Mouse (Mus musculus): ENCODE data around the gene Hmx2. TPM values are rescaled to one million over a fixed set of nuclear protein-coding genes. Genes with fewer than 3 reads are reported as not detected.

Hmx2 gene
- not detected in 2 replicates for total RNA-seq (2017)

DNA sequence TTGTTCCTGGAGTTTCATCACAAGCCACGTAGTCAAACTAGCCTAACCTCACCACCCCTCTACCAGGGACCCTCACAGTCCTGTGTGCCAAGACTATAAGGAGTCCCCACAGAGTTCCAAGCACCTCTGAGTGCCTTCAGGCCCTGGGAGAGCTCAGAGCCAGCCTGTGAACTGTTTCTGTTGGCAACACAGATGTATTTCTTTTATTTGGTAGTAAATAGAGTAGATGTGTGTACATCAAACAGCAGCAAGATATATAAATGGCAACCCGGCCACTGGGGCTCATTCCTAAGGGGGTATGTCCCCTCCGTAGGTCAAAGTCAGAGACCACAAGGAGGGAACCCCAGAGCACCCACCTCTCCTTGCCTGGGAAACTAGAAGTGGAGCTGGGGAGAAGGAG is at the start of gene Hmx2:
TSS of gene Hmx2 (plus strand) at position 301 of the 400 bp plus-strand sequence.
- ATAC-seq (ENCODE audit: extremely low read depth, insufficient number of reproducible peaks, low FRiP score, poor library complexity, severe bottlenecking) = no peak

GRCm38 (mm10) chr7:131503739-131504138 is 44.8 kb upstream of the Hmx2 start:
- ATAC-seq (ENCODE audit: extremely low read depth, insufficient number of reproducible peaks, low FRiP score, poor library complexity, severe bottlenecking) = no peak

DNA sequence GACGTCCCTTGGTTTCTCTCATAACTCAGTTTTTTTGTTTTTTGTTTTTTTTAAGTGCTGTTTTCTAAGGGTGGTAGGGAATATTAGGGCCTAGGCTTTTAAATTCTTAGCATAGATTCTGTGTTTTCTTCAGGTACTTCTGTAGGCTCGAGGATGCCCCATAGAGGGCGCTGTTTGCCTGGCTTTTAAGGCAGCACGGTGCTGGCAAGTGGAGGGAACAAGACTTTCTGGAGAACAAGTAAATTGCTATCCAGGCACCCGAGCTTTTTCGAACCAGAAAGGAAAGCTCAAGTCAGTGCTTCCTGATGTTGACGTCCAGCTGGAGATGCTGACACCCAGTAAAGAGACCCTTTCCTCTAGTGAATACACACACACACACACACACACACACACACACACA is 8.6 kb upstream of the Hmx2 start:
- ATAC-seq (ENCODE audit: extremely low read depth, insufficient number of reproducible peaks, low FRiP score, poor library complexity, severe bottlenecking) = 0 out of 2 replicates have a peak, but pooled peaks have one; percentile 32

GRCm38 (mm10) chr7:131541184-131542114 is 7.1 kb upstream of the Hmx2 start:
- no peak for ATAC-seq (ENCODE audit: extremely low read depth, insufficient number of reproducible peaks, low FRiP score, poor library complexity, severe bottlenecking)

GRCm38 (mm10) chr7:131542115-131542871 is 6.3 kb upstream of the Hmx2 start, which contains the start of gene Hmx3:
Gene Hmx3, plus strand, starts transcription at chr7:131542867.
- ATAC-seq (ENCODE audit: extremely low read depth, insufficient number of reproducible peaks, low FRiP score, poor library complexity, severe bottlenecking) = no peak

- no peak for ATAC-seq (ENCODE audit: extremely low read depth, insufficient number of reproducible peaks, low FRiP score, poor library complexity, severe bottlenecking)
Observed at GRCm38 (mm10) chr7:131542872-131543622, 5.5 kb upstream of the Hmx2 start.

GRCm38 (mm10) chr7:131543623-131544481 is 4.7 kb upstream of the Hmx2 start:
- ATAC-seq (ENCODE audit: extremely low read depth, insufficient number of reproducible peaks, low FRiP score, poor library complexity, severe bottlenecking) = no peak

GRCm38 (mm10) chr7:131544871-131545270 is 3.7 kb upstream of the Hmx2 start:
- ATAC-seq (ENCODE audit: extremely low read depth, insufficient number of reproducible peaks, low FRiP score, poor library complexity, severe bottlenecking) = no peak

DNA sequence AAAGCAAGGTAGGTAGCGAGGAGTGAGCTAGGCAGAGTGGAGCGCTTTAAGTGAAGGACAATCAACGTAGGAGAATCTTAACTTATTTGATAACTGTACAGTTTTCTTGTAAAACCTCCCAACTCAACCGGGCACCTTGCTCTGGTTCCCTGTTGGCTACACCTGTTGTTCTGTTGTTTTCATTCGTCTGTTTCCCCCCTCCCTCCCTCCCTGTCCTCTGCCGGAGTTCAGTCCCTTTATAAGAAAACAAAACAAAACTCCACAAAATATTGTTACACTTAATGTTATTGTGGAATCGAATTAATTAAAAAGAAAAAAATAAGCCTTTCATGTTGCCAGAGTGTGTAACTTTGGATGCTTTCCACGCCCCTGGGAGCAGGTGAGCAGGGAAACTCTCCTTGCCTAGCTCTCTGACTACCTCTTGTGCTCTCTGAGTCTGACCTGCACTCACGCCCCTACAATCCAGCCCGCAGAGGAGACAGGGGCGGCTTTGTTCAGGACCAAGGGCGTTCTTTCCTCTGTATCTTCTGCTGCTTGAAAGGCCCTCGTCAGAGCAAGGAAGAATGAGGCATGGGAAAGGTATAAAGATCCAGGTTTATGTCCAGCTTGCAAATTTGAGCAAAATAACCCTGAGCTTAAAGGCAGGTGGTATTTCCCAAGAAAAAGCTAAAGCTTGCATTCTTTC is 2.7 kb upstream of the Hmx2 start:
- no peak for ATAC-seq (ENCODE audit: extremely low read depth, insufficient number of reproducible peaks, low FRiP score, poor library complexity, severe bottlenecking)

GRCm38 (mm10) chr7:131546423-131546822 is 2.1 kb upstream of the Hmx2 start:
- ATAC-seq (ENCODE audit: extremely low read depth, insufficient number of reproducible peaks, low FRiP score, poor library complexity, severe bottlenecking) = no peak

GRCm38 (mm10) chr7:131547481-131547880 is 1.1 kb upstream of the Hmx2 start:
- no peak for ATAC-seq (ENCODE audit: extremely low read depth, insufficient number of reproducible peaks, low FRiP score, poor library complexity, severe bottlenecking)

DNA sequence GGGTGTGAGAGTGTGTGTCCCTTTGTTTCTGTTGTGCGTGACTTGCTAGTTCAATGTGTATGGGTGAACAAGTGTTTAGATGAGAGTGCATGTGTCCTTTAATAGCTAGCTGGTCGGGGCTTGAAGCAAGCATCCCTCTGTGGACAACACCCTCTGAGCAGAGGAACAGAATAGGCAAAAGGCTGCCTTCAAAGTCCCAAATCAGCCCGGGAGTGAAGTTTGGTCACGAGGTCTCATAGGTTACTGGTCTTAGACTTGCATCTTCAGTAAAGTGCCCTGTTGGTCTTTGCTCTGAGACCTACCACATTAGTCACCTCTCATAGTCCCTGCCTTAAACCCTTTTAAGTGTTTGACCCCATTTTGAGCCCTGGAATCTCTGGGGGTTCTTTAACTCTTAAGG is 2.9 kb downstream of the Hmx2 start:
- ATAC-seq (ENCODE audit: extremely low read depth, insufficient number of reproducible peaks, low FRiP score, poor library complexity, severe bottlenecking) = no peak

- ATAC-seq (ENCODE audit: extremely low read depth, insufficient number of reproducible peaks, low FRiP score, poor library complexity, severe bottlenecking) = no peak
Observed at GRCm38 (mm10) chr7:131551931-131552741, 3.6 kb downstream of the Hmx2 start.

- no peak for ATAC-seq (ENCODE audit: extremely low read depth, insufficient number of reproducible peaks, low FRiP score, poor library complexity, severe bottlenecking)
Observed at GRCm38 (mm10) chr7:131552781-131553180, 4.2 kb downstream of the Hmx2 start.

- peak; percentile 56; the same call in 1 of the 2 replicates for ATAC-seq (ENCODE audit: extremely low read depth, insufficient number of reproducible peaks, low FRiP score, poor library complexity, severe bottlenecking)
Observed at GRCm38 (mm10) chr7:131553771-131554175, 5.2 kb downstream of the Hmx2 start.

- no peak for ATAC-seq (ENCODE audit: extremely low read depth, insufficient number of reproducible peaks, low FRiP score, poor library complexity, severe bottlenecking)
Observed at GRCm38 (mm10) chr7:131554341-131555180, 6.0 kb downstream of the Hmx2 start.
